Mouse (Mus musculus): Measurements from ENCODE around the gene Vsig8.

The Vsig8 gene

GRCm38 (mm10) chr1:172593956-172594355 is 38.2 kb downstream of the Vsig8 start:
- no peak for DNase-seq

GRCm38 (mm10) chr1:172594495-172594894 is 38.8 kb downstream of the Vsig8 start:
- peak; percentile 37 to 56 for DNase-seq

- DNase-seq = no peak
Observed at GRCm38 (mm10) chr1:172602326-172602725, 46.6 kb downstream of the Vsig8 start, which contains the start of gene Fcrl6. Gene Fcrl6, minus strand, starts transcription at chr1:172602551.

- DNase-seq = no peak
Observed at GRCm38 (mm10) chr1:172611304-172611703, 55.6 kb downstream of the Vsig8 start.

GRCm38 (mm10) chr1:172612745-172613144 is 57.0 kb downstream of the Vsig8 start:
- DNase-seq = no peak
